Mouse (Mus musculus) cerebellum, adult 9-11 months (tissue): ENCODE measurements around the gene Dpyd.

ENCODE experiments used
- DNase-seq: peaks from one replicate; pipeline ENCODE4 v3.0.0; 2022

Gene Dpyd

GRCm38 (mm10) chr3:118561554-118562310 lies at the start of gene Dpyd:
TSS of gene Dpyd (plus strand) at chr3:118562129.
- DNase-seq: peak; percentile 11

DNA sequence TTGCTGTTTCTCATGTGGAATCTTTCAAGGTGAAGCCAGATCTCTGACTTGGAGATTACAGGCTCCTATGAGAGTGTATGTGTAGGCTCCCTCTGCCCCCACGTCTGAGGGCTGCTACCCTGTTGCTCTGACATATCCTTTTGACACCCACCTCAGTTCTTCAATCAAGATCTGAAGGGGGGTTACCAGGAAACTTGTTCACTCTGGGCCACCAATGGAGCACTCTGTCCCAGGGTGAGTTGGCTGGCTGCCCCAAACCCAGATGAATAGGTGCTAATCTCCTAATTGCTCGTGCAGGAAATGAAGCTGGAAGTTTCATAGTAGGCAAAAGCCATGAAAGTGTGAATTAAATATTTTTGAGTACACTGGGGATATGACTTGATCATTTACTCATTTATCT lies 24.3 kb upstream of the Dpyd start:
- no peak for DNase-seq

- DNase-seq: no peak
These were observed 20.2 kb upstream of the Dpyd start for GRCm38 (mm10) chr3:118541766-118542165.

DNA sequence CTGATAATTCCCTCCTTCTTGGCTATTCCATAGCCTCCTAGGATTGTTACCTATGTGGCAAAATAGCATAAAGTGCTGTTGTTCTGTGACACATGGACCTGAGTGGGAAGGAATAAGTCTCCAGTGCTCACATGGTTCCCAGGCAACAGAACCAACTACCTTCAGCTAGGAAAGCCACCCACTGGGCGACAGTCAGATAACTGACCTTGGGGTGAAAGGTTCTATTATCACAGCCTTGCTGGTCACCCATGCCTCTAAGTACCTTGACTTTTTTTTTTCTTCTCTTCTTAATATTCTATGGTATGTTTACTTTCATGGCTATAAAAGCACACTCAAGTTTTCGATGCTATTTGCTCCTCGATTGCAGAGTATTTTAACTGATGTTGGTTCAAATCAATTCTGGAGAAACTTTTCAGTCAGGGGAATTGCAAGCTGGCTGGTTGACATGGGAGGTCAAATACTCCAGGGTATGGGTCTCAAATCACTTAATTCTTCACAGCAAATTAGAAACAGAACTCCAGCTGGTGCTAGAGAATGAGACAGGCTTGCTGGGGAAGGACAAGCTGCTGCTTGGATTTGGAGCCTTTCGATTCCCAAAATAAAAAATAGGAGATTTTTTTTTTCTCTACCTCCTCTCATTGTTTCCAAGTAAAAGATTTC lies 14.2 kb upstream of the Dpyd start:
- no peak for DNase-seq

GRCm38 (mm10) chr3:118557605-118558004 lies 4.3 kb upstream of the Dpyd start:
- no peak for DNase-seq

DNA sequence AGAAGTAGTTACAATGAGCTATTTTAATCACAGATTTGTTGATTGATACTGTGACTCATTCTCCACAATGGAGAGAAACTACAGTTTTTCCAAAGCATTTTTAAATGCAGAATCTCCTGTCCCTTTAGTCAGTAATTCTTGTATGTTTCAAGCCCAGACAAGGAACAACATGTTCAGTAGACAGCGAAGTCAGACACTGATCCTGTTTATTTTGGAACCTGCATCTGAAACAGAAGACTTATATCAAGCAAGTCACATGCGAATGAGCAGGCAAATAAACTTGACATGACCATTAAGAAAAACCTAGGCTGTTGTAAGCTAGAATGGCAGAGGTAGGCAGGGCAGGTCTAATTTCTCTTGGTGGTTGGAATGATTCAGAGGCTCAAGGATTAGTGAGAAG lies 2.0 kb upstream of the Dpyd start:
- DNase-seq: no peak

DNA sequence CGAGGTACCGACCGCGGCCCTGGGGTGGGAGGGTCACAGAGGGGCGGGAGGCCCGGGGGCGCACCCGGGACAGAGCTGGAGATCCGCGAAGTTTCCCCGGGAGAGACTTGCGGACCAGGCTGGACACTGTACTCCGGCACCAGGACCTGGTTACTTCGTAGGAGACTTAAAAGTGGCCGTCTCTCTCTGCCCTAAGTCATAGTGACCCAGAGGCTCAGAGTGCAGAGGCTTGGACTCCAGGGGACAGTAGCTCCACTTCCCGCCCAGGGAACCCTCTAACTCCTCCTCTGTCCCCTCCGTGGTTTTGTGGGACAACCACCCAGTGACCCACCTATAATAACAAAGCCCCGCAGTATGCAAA lies 362 bp downstream of the Dpyd start:
- DNase-seq: no peak

- DNase-seq: no peak
These were observed 4.8 kb downstream of the Dpyd start for GRCm38 (mm10) chr3:118566779-118567178.

DNA sequence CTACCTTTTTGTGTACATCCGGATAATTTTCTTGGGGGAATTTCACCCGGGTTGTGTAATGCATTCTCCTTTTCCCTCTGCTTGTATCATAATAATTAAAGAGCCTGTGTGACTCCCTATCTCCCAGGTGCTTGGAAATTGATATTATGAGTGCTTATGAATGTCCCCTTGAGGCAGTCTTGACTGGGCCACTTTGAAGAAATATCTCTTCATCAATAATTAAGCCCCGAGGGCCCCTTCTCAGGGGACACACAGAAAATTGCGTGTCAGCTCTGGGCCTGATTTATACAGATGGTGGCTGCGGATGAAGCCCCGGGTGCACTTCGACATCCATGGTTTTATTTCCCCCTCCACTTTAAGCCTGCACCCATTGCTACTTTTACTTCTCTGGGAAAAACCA lies 8.3 kb downstream of the Dpyd start:
- DNase-seq: no peak

DNA sequence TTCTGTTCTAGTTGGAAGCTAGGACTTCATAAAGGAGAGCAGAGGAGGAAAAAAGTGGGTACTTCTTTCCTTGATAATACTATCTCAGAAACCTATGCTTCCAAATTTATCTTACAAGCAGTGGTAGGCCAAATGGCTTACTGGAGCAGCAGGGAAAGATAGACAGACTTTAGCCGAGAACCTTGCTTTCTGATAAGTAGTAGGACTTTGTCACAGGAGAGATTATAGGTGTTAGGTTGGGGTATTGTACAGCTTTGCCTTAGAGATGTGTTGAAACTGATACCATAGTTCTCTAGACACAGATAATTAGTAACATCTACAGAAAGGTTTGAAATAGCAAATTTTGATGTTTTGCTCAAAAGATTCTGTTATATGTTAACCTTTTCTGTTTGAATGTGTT lies 28.6 kb downstream of the Dpyd start:
- DNase-seq: no peak

DNA sequence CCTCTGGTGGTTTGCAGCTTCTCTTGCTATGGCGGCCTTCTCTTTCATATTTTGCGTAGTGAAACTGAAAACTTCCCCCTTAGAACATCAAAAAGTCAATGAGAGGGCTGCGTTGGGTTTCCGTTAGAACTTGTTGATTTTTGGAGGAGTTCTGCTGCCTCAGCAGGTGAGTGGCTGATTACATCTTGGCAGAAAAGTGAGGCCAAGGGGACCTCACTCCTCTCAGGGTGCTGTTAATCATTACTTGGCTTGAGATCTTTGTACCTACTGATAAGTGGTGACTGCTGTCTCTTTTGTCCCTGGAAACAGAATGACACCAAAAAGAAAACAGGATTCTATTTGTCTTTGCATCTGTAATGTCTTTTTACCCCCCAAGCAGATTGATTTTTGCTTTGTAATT lies 32.9 kb downstream of the Dpyd start:
- no peak for DNase-seq

DNA sequence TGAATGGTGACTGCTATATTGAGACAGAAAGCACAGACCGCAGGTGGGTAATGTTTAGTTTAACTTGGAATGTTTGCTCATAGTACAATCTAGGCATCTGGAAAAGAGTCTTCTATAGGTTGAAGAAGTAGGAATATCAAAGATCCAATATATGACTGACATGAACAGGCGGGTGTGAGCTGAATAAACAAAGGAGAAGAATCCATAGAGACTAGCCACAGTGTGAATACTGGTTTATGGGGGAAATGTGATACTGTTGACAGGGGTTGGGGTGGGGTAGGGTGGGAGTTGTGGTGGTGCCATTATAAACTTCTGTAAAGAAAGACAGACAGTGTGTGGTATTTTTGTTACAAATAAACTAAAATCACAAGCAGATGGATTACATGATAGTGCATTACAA lies 33.8 kb downstream of the Dpyd start:
- no peak for DNase-seq

- DNase-seq: no peak
These were observed 40.0 kb downstream of the Dpyd start for GRCm38 (mm10) chr3:118601689-118602640.

DNA sequence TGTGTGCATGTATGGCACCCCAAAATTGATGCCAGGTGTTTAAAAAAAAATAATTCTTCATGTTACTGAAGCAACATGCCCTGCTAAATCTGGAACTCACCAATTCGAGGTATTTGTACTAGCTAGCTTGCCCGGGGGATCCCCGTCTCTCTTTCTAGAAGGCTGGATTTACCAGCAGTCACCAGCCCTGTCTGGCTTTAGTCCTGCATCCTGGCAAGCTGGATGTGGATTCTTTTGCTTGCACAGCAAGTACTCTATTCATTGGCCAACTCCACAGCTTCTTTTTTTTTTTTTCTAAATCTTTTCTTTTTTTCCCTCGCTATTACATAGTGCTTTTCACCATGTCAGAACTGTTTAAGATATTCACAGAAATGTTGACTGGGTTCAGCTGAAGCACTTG lies 46.8 kb downstream of the Dpyd start:
- DNase-seq: no peak

DNA sequence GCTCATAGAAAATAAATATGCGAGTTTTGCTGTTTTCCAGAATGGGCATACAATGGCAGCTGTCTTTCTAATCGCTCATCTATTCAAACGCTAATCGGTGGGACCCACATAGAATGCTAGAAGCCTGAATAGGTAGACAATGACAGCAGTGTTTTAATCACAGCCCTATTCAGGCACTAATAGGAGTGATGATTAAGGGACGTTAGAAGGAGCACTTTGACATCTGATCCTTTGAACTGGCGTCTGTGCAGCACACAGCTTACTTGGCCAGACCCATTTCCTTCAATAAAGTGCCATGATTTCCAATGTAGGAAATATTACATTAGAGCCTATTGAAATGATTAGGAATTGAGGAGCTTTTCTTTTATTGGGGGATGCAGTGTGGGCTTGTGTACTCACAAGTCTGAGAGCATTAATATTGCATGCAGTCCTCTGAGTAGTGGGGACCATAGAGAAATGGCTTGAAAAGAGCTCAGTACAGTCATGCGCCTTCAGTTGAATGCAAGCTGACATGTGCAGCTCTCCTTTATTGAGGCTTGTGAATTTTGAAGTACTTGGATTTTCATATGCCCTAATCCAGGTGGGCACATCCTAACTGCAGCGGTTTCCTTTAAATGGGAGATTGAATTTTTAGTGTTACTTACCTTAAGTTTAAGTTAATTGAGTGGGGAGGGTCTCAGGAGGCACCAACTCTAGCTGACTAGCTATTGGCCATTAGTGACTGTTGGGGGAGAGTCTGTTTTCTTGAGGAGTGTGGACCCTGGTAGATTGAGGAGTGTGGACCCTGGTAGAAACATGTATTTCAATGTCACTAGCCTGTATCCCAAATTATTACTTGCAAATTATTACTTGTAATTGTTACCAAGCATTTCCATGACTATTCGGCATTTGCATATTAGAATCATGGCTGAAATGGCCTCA lies 64.8 kb downstream of the Dpyd start:
- DNase-seq: no peak

DNA sequence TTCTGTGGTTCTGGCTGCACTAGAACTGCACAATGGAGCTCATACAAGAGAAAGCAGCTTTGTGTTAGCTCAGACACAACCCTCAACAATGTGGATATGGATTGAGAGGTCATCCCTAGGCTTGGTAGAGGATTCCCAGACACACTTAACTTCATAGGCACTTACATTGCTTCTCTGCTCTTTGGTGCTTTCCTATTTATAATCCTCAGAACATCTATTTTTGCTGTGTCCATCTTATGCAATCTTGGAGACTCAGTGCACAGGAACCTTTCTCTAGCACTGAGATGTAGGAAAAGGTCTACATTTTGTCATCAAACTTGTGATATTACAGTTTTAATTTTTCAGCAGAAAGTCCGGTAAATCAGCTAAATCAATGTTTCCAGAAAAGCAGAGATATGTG lies 67.8 kb downstream of the Dpyd start:
- DNase-seq: no peak

DNA sequence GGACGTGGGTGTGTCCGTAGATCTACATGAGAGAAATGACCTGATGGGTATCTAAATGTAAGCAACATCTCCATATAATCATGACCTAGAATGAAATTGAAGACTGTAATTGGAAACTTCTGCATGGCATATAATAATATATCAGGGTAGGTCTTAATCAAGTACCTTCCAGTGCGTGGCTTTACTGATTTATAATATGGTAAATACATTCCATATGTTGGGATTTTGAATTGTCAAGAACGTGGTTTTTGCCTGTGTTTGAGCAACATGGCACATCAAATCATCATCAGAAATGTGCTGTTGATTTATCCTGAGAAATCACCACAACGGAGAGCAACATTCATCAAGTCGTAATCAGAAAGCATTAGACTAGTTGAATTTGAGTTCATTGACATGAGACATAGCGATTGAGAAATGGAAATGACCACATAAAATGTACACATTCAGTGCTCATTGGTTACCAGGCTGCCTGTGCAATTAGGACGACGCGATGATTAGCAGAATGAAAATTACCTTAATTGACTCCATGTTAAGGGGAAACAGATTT lies 84.2 kb downstream of the Dpyd start:
- no peak for DNase-seq

DNA sequence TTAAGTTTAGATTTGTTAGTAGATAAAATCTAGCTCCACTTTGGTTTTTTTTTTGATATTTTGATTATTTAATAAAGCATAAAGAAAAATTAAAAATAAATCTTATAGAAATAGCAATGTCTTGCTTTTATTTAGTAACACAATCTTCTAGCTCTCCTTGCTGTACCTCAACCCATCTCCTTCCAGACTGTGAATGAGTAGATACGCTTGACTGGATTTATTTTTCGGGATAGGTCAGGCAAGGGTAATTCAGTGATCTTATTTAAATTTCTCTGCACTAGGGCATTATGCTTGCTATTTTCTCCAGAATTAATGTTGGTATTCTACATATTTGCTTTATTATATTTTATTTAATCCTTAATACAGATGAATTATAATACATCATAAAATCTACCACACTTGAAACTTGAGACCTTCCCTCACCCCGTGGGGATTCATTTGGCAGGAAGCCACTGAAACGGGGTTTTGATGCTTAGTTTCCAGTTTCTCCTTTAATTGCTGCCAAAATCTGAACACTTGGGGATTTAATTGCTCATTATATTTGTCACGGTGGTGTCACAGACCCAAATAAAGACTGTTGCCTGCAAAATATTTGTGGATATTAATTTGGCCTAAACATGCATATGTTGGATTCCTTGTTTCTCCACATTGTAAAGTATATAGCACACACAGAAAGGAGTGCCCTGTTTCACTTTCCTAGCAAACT lies 102.2 kb downstream of the Dpyd start:
- DNase-seq: no peak

- DNase-seq: no peak
These were observed 112.3 kb downstream of the Dpyd start for GRCm38 (mm10) chr3:118674121-118674745.

GRCm38 (mm10) chr3:118675441-118675840 lies 113.5 kb downstream of the Dpyd start:
- no peak for DNase-seq
